Mouse (Mus musculus) ES-Bruce4 (cell line): Measurements from ENCODE around the gene Ttll11.

Source experiments
- CTCF ChIP-seq: IDR thresholded peaks from one replicate; pipeline ENCODE4 v1.8.1; 2011; ENCODE audit warnings: low read depth, low read length
- POLR2A ChIP-seq: IDR thresholded peaks from one replicate; pipeline ENCODE4 v1.8.1; 2011; ENCODE audit warnings: low read length; ENCODE audit not compliant: insufficient read depth

DNA sequence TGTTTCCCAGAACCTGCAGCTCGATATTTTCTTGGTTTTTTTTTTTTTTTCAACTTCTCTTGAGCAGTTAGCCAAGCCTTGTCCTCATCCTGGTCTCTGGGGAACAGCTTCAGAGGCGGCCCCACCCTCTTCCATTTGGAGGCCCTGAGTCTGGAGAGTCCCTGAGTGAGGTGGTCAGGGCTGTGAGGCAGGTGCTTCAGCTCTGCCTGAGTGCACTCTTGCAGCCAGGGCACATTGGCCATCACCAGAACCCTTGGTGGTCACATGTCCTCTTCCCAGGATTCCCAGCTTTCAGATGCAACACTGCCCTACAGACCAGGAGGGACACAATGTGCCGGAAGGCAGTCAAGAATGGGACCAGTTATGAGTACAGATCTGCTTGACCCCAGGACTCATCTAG, 169.7 kb downstream of the Ttll11 start:
- TF ChIP-seq POLR2A (no peak), CTCF (no peak)
